Mouse (Mus musculus): Measurements from ENCODE around the gene Gm867. TPM values are rescaled to one million over a fixed set of nuclear protein-coding genes. Genes with fewer than 3 reads are reported as not detected.

Gm867 gene
- polyA plus RNA-seq, 1 experiment: 1.2 TPM

DNA sequence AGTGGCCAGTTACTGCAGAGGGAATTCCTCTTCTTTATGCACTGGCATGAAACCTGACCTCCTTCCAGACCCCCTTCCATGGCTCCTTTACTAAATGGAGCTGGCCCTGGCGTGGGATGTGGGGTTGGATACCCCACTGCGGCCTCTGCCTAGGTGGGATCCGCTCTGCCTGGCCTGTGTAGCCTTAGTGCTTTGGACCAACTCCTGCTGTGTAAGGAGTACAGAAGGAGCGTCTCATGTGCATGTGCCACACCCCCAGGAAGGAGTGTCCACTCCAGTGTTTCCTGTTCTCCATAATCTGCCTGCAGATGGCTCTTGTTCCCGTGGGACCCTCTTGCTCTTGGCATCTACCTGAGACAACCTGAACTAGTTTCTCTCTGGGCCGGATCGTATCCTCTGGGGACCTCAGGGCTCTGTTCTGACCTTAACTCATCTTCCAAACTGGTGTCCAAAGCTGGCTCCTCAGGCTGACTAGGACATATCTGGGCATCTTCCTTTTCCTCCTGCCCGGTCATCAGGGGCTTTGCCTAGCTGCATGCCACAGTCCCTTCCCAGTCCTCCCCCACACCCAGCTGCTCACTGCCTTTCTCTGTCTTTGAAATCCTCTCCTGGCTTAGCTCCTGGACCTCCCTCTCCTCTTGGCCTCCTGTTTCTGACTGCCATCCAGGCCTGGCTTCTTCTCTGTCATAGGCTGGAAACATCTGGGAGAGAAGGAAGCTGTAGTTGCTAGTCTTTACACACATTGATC is 50.9 kb downstream of the Gm867 start:
- no peak for TF ChIP-seq POLR2A (IDR thresholded peaks at IDR 0.05; ENCODE audit: extremely low read depth, insufficient read depth, low read length)
- no peak for TF ChIP-seq CTCF (IDR thresholded peaks at IDR 0.05; ENCODE audit: extremely low read depth, insufficient read depth, low read length)
- Histone ChIP-seq H3K4me1 (ENCODE audit: control insufficient read depth, insufficient read depth, low read length) (no peaks in the 10 kb centered on the region), H3K4me3 (ENCODE audit: insufficient read depth, low read length) (no peak overlapping the region), H3K27ac (ENCODE audit: insufficient read depth, low read length) (no peak overlapping the region)

Other genes with a start within 250 kb of the Gm867 start
- gene Cabin1, start 176.3 kb downstream of the Gm867 start, polyA plus RNA-seq (2012; rRNA removed): 55.0 and 57.8 TPM in 2 replicates
- gene Ddt, start 167.3 kb downstream of the Gm867 start, polyA plus RNA-seq (2012; rRNA removed): 85.2 and 90.3 TPM in 2 replicates
- not detected in 2 replicates for gene Gm20441, start 159.7 kb downstream of the Gm867 start, polyA plus RNA-seq (2012; rRNA removed)
- 4.1 and 4.7 TPM in 2 replicates for gene Gstt3, start 159.3 kb downstream of the Gm867 start, polyA plus RNA-seq (2012; rRNA removed)
- gene Gstt1, start 142.1 kb downstream of the Gm867 start, polyA plus RNA-seq (2012; rRNA removed): 28.9 and 31.7 TPM in 2 replicates
- gene Gstt4, start 118.1 kb downstream of the Gm867 start, polyA plus RNA-seq (2012; rRNA removed): not detected in 2 replicates
- 15.6 and 17.1 TPM in 2 replicates for gene Gstt2, start 103.2 kb downstream of the Gm867 start, polyA plus RNA-seq (2012; rRNA removed)
- gene Mif, start 80.4 kb downstream of the Gm867 start, polyA plus RNA-seq (2012; rRNA removed): 1,035 and 1,146 TPM in 2 replicates
- 4.5 and 5.9 TPM in 2 replicates for gene Derl3, start 47.3 kb downstream of the Gm867 start, polyA plus RNA-seq (2012; rRNA removed)
- 71.5 and 73.1 TPM in 2 replicates for gene Smarcb1, start 19.1 kb downstream of the Gm867 start, polyA plus RNA-seq (2012; rRNA removed)
- gene Chchd10, start 7.5 kb downstream of the Gm867 start, polyA plus RNA-seq (2012; rRNA removed): 502 and 507 TPM in 2 replicates
- gene Mmp11, start 4.2 kb downstream of the Gm867 start, polyA plus RNA-seq (2012; rRNA removed): 2.3 and 2.6 TPM in 2 replicates
- not detected in 2 replicates for gene Vpreb3, start 2.4 kb upstream of the Gm867 start, polyA plus RNA-seq (2012; rRNA removed)
- 0.06 and 0.08 TPM in 2 replicates for gene Gm5134, start 13.8 kb upstream of the Gm867 start, polyA plus RNA-seq (2012; rRNA removed)
- gene Zfp280b, start 92.0 kb upstream of the Gm867 start, polyA plus RNA-seq (2012; rRNA removed): 10.2 and 10.7 TPM in 2 replicates
- not detected in 2 replicates for gene Slc5a4b, start 170.3 kb upstream of the Gm867 start, polyA plus RNA-seq (2012; rRNA removed)
- not detected in 2 replicates for gene Slc5a4a, start 206.8 kb upstream of the Gm867 start, polyA plus RNA-seq (2012; rRNA removed)